Mouse (Mus musculus): ENCODE results near the gene Rb1. TPM values are rescaled to one million over a fixed set of nuclear protein-coding genes. Genes with fewer than 3 reads are reported as not detected.

Rb1 gene
- 100 to 1,000 TPM in 1 of 3 experiments, 10 to 100 TPM in 2; 21.9 to 113 (median 85.4) TPM for polyA plus RNA-seq (2017; shearing (Covaris generic))

DNA sequence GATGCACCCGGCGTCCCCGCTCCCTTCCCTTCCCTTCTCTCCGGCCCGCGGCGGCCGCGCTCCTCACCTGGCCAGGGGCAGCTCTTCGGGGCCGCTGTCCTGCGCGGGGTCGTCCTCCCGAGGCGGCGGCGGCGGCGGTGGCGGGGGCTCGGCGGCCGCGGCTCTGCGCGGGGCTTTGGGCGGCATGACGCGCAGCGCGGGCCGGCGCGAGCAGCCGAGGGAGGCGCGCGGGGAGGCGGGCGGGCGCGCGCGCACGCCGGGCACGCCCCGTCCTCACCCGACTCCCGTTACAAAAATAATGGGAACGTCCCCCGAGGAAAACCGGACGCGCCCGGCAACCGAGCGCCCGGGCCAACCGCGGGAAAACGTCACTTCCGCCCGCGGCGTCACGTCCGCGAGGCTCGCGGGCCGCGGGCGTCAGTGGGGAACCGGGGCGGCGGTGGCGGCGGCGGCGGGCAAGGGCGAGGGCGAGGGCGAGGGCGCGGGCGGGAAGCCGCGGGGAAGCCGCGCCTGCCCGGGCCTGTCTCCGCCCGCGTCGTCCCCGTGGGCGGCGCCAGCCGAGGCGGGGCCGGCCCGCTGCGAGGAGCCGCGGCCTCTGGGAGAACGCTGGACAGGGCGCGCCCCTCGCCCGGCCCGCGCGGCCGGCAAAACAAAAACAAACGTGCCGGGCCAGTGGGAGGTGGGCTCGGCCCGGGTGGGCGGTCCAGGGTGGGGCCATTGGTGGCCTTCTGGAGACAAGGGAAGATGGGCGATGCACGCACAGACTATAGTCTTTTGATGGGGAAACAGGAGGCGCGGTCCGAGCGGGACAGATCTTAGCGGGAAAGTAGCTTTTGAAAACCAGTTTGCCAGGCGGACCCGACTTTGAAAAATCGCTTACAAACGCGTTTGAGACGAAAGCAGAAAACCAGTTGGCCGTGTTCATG is at the start of gene Rb1:
Gene Rb1, minus strand, starts transcription at position 367 of the 926 bp plus-strand sequence.
- peak; percentile 65 for ATAC-seq

DNA sequence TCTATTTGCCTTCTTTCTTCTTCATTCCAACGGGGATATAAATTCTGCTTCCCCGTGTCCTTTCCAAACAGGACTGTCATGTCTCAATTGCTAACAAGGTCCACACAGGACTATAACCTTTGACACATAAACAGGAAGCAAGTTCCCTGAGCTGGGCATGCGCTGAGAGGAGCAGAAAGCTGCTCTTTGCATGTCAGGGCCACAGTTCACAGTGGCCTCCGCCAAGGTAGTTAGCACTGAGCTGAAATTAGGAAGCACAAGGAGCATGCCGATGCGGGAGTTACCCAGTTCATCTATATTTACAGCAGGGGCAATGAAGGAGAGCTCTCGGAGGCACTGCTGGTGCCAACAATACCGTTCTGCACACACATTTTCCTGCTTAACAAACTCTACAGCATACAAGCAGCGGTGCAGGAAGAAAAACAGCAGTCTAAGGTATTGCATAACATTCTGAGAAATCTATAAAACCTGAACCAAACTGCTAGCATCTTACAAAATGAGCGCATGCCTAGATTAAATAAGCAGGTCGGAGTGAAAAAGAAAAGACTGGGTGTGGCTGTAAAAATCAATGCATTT is 48.8 kb upstream of the Rb1 start:
- ATAC-seq, result no peak

- no peak for ATAC-seq
Observed at GRCm38 (mm10) chr14:73373606-73374005, 48.0 kb upstream of the Rb1 start.

GRCm38 (mm10) chr14:73372990-73373389 is 47.4 kb upstream of the Rb1 start:
- ATAC-seq, result no peak

GRCm38 (mm10) chr14:73371577-73371976 is 46.0 kb upstream of the Rb1 start:
- ATAC-seq, result no peak

- peak; percentile 59 for ATAC-seq
Observed at GRCm38 (mm10) chr14:73370695-73371372, 45.2 kb upstream of the Rb1 start.

DNA sequence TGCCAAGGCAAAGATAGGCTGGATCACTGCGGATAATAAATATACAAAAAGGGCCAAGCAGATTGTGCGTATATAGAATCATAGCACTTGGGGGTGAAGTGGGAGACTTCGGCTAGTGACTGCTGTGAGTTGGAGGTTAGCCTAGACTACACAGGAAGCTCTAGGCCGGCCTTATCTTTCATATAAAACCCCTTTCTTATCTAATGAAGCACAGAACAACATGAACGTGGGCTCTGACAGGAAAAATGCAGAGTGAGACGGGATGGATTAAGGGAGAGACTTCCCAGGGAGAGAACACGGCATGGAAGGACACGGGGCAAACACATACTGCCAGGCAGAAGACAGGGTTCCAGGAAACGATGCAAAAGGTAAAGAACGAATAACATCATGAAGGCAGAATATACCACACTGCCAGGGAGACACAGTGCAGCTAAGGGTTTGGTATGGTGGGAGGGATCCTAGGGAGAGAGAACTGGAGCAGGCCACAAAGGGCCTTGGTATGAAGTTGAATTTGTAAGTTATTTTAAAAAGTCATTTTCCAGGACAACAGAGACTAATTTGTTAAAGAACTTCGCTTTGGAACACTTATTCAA is 44.6 kb upstream of the Rb1 start:
- peak; percentile 25 for ATAC-seq

GRCm38 (mm10) chr14:73369634-73370033 is 44.0 kb upstream of the Rb1 start:
- no peak for ATAC-seq

DNA sequence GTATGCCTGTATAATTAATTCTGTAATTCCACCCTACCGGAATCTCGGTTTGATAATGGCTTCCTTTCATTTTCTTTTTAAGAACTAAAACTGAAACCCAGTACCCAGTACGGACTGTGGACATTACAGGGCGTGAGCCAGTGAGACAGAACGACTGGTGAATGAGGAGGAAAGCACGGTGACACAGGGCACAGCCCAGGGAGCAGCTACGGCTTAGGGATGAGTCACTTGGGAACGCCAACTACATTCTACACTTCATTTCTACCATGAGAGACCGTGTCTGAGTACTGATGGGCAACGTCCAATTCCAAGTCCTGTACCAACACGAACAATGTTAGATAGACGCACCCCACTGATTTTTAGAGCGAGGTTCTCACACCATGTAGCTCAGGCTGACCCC is 43.3 kb upstream of the Rb1 start:
- ATAC-seq, result no peak

- ATAC-seq, result no peak
Observed at GRCm38 (mm10) chr14:73368221-73368620, 42.6 kb upstream of the Rb1 start.

GRCm38 (mm10) chr14:73366278-73366677 is 40.7 kb upstream of the Rb1 start:
- no peak for ATAC-seq

DNA sequence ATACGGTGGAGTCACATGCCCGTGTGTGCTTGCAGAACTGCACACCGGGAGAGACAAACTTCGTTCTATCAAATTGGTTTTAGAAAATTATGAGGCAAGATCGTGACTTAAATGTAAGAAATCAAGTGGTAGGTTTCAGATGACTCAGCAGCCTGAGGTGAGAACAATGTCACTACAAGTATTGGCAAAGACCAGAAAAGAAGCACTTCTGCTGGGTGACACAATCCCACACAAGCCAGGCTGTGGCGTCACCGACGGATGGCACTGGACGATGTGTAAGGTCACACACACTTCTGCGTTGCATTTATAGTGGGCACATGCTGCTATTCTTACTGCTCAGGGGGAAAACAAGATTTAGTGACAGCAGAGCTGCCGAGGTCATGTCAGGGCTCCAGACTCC is 38.2 kb upstream of the Rb1 start:
- ATAC-seq, result no peak

- ATAC-seq, result no peak
Observed at GRCm38 (mm10) chr14:73354700-73355099, 29.1 kb upstream of the Rb1 start.

- ATAC-seq, result no peak
Observed at GRCm38 (mm10) chr14:73351118-73351517, 25.5 kb upstream of the Rb1 start.

DNA sequence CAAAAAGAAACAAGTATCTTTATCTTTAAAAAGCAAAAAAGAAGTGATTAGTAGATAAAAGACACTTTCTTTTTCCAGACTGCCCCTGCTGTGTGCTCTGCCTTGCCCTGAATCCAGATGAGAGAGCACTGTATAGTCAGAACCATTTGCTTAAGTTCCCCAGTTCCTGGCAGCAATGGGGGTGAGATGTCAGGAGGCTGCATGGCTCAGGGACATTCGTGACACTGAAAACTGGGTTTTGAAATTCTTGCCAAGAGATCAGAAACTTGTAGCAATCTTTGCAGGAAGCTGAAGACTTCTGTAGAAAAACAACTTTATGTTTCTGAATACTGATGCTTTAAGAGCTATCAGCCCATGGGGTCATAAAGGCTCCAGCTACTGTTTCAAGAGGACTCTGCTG is 24.4 kb upstream of the Rb1 start:
- ATAC-seq, result peak; percentile 21

GRCm38 (mm10) chr14:73349061-73349670 is 23.5 kb upstream of the Rb1 start:
- ATAC-seq, result peak; percentile 83

- ATAC-seq, result no peak
Observed at GRCm38 (mm10) chr14:73347302-73347701, 21.7 kb upstream of the Rb1 start.

DNA sequence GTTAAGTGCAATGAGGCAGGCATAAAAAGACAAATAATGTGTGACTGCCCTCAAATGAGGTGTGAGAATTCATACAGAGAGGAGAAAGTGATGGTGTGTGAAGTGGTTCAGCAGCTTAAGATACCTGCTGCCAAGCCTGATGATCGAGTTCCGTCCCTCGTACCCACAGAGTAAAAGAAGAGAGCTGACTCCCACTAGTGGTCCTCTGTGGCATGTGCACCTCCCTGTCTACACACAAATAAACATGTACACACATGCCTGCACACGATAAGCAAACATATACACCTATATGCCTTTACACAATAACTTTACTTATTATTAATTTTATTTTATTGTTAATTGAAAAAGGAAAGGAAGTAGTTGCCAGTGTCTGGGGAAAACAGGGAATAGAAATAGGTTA is 20.0 kb upstream of the Rb1 start:
- no peak for ATAC-seq

DNA sequence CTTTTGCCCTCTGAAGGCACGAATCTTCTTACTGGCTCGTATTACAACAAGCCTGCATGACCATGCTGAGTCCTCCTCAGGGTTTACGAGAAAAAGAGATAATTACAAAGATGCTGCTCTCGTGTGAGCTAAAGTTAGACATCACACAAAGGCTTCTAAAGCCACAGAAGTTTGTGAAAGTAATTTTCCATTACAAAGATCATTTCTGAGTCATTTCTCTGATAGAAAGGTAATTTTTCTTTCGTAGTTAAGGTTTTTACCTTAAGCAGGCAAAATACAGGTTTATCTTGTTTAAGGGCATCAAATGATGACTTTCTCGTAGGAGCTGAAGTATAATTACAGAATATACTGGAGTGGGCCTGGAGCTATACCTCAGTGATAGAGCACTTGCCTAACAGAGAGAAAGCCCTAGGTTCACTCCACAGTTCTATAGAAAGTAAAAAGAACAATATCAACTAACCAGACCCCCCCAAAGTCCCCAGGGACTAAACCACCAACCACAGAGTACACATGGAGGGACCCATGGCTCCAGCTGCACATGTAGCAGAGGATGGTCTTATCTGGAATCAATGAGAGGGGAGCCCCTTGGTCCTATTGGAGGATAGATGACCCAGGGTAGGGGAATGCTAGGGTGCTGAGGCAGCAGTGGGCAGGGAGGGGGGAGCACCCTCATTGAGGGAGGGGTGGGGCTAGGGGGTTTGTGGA is 14.6 kb upstream of the Rb1 start:
- ATAC-seq, result peak; percentile 60

- no peak for ATAC-seq
Observed at GRCm38 (mm10) chr14:73339615-73340014, 14.0 kb upstream of the Rb1 start.

GRCm38 (mm10) chr14:73336316-73337080 is 10.9 kb upstream of the Rb1 start:
- no peak for ATAC-seq
